Mouse (Mus musculus) ovary, postnatal 14 days (tissue): ENCODE measurements at regions not wholly inside any gene's neighbourhood (a gene's known extent, or its start where the extent isn't known, plus 50 kb on each side); places are given as distances from the start of the nearest gene placed in this dataset.

Source experiments
- DNase-seq: peaks from one replicate; pipeline ENCODE4 v3.0.0; 2022; ENCODE audit warnings: low spot score

DNA sequence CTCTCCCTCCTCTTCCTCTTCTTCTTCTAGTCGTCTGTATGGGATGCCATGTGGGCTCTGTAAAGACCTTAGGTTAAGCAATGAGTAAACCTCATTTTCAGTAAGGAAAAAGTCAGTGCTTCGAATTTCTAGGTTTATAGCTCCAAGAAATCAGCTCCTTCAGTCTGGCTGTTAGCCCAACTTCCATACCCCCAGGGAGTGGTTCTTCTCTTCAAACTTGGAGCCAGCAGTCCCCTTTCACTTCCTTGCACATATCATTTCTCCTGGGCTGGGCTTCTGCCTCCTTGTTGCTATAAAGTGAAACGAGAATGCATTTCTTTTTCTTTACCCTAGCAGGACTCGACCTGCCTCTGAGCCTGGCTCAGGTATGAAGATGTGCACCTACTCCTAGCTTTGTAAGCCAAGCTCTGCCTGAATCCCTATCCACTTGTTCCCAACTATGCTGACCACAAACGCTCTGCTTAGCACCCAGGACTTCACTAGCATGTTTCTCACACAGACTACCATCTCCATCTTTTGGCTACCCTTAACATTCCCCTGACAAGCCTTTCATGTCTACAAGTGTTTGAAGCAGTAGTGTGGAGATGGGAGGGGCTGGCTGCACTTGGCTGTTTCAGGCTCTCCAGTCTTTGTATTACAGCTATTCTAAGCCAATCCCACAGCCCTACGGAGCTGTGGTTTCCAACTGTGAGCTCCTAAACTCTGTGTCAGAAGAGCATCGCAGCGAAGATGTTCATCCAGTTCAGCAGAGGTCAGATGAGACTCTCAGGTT, 243.8 kb upstream of the Tprg start:
- no peak for DNase-seq

DNA sequence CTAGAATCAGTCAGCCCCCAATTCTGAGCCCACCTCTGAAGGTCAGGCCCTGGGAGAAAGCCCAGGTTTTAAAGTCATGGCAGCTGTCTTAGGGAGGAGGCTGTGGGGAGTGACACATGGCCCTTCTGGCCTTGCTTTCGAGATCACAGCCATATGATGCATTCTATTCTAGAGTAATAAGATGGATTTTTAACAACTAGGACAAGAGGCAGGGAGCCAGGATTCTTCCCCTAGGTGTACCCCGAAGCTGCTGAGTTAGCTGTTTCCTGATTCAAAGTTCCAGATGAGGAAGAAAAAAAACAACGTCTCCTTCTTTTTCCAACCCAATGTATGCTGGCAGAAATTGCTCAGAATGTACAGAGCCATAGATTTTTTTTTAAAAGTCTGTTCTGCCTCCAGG, 242.0 kb upstream of the Tprg start:
- DNase-seq, result no peak

DNA sequence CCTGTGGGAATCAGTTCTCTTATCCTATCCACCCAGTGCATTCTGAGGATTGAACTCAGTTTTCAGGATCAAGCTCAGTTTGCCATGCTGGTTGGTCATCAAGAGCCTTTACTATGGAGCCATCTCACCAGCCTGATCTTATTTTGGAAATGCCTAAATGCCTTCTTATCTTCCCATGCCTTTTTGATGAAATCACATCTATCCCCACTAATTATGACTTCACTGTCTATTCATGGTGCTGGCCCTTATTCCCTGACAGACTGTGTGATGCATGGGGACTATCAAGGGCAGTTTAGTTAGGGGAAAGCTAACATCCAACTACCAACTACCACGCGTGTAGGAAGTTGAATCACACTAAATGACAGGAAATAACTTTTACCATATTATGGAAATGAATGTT, 238.9 kb upstream of the Tprg start:
- no peak for DNase-seq

DNA sequence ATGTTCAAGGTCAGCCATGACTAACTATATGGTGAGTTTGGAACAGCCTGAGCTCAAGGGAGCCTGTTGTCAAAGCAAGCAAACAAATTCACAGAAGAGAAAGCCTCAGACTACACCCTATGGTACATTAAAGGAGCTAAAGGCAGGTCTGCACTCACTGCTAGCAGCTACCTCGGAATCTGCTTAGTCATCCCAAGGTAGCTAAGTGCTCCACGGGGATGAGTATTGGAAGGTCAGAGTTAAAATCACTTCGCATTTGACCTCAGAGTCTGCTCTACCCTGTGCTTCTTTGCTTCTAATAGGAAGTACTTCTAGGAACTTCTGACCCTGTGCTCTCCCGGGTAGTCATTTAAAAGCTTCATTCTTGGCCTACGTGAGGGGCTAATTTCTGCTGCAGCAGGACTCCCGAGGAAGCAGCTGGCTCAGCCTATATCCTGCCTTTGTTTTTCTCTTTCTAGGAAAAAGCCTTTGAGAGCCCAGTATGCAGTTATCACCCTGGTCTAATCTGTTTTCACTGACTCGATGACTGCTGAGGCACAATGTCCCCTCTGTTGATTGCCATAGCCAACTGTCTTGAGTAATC, 236.6 kb upstream of the Tprg start:
- DNase-seq, result no peak

DNA sequence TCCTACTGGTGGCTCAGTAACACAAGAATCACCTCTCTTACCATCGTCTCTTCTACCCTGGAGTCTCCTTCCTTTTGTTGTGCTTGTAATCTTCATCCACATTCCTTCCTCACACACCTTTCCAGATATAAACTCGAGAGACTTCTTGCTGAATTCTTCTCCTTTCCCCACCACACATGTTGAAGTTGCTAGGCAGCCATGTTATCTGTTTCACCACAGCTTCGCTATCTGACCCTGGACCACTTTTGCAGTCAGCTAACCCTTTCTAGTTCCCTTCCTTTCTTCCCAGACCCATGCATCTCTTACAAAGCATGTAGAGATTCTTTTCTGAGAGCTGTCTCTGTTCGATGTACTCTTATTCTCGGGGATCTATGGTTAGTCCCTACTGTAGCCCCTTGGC, 235.6 kb upstream of the Tprg start:
- DNase-seq, result no peak

DNA sequence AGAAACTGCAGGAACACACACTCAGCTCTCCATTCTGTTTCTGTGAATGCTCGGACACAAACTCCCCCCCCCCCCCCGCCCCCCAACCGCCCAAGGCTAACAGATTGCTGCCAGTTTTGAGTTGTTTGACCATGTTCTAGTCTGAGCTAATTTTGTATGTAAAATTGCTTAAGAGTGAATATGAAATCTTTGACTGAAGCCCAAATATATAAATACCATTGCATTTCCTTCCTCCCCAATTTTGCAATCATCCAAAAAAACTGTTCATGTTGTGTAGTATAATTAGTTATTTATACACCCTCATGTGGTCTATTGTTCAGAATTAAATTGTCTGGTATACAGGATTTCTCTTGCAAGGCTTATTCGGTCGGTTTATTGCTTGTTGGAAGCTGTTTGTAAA, 234.2 kb upstream of the Tprg start:
- DNase-seq, result no peak

DNA sequence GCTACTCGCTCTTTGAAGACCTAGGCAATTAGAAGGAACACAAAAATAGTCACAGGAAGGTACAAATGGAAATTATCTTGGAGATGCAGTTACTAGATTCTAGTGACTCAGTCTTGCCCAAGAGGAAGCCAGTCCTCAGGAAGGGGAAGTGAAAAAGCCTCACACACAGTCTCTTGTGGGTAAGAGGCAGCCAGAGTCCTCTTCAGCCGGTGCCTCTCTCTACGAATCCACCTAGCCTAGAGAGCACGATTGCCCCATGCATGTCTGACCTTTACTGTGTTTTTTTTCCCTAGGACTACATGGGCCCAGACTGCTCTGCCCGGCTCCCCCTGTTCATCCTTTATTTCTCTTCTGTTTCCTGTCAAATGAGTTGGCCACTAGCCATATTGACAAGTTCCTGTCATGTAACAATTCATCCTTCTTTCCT, 233.7 kb upstream of the Tprg start:
- no peak for DNase-seq

DNA sequence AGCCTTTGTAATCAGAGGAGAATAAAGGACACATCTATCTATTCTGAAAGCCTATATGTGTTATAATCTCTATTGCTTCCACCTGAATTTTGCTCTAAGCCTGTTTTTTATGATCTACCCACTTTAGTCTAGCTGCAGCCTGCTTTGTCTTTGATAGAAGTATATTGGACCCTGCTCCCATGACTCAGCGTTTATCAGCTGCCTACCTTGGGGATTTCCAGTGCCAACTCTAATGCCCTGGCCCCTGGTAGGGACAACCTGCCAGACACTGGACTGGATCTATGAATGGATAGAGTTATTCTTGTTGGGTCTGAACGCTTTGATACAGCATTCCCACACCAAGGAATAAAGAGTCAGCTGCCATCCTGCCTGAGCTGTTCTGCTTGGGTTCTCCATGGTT, 232.3 kb upstream of the Tprg start:
- no peak for DNase-seq

DNA sequence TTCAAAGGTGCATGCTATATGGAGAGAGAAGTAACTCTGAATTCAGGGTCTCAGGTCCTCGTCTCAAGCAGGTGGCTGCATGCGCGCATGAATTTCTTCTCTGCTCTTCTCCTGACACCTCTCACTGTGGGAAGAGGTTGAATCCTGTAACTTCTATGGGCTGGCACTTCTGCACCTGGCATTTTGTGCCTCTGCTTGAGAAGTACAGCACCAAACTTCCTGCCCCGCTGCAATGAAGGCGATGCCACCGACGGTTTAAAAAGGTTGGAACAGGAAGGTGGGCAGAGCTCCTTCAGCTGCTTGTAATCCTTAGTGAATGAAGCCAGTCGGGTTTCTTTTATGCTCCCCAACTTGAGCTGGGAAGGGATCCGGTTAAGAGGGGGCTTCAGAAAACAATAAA, 231.2 kb upstream of the Tprg start:
- DNase-seq, result no peak

DNA sequence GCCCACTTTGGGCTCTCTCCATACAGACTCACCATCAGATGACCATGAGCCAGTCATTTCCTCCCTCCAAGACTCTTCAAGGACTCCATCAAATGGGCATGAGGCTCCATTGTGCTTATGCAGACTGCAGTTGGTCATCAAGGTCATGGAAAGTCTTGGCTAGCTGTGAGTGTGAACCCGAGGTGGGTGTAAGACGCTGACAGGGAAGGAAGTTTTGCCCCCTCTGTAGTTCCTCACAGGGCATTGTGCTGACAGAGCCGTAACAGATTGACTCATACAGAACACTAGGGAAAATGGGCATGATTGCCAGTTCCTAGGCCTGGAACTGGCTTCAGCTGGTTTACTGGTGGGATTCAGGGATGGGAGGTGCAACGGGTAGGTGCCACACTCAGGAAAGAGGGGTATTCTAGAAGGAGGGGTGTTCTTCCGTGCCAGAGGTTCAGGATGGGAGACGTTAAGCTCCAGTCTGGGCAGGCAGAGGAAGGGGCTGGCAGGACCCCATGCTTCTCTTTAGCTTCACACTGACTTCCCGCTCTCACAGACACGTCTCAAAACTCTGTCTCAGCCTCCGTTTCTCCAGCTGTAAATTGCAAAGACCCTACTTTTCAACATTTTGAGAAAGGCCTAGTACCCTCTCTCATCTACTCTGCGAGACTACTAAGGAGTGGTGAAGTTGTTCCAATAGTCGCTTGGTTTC, 228.4 kb upstream of the Tprg start:
- no peak for DNase-seq

DNA sequence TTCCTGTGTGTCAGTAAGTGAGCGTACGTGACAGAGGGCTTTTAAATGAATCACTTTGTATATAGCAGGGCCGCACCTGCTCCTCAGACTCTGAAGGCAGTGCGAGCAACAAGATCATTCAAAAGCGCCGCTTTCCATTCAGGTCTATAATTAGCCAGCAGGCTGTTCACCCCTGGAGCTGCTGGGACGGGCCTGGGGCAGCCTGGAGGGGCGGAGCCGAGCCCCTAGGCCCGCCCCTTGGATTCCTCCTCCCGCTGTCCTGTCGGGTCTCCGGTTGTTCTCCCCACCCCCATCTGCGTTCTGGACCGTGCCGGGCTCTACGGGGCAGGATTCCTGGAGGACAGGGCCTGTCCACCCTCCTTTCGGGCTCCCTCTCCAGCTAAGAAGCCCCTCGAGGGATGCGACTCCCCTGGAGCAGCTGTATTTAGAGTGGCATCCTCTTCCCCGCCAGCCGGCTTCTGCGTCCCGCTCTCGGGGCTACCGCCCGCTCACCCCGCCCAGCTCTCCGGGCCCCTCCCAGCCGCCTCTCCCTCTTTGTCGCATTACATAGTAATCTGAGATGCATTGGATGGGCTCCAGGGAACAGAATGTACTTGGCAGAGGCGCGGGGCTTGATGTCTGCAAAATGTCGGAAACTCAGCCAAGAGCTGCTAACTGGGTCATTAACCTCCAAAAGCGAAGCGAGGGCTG, 227.7 kb upstream of the Tprg start:
- DNase-seq, result peak; percentile 98

DNA sequence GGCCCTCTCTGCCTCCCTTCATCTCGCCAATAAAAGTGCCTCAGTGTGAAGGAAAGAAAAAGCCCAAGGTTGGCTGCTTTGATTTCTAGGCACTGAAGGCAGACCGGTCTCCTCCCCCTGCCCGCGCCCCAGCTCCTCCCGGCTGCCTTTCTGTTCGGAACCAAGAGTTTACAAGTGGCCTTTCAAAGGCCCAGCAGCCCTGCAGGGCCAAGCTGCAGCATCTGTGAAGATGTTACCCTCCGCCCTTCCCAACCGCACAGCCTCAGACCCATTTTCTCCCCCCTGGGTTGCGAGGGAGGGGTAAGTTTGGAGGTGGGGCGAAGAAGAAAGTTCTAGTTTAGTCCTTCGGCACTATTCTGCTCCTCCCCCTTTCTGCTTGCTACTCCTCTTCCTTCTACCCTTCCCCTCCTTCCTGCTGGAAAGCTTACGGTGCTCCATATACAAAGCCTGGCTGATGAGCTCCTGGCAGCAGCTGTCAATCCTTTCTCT, 227.1 kb upstream of the Tprg start:
- no peak for DNase-seq

DNA sequence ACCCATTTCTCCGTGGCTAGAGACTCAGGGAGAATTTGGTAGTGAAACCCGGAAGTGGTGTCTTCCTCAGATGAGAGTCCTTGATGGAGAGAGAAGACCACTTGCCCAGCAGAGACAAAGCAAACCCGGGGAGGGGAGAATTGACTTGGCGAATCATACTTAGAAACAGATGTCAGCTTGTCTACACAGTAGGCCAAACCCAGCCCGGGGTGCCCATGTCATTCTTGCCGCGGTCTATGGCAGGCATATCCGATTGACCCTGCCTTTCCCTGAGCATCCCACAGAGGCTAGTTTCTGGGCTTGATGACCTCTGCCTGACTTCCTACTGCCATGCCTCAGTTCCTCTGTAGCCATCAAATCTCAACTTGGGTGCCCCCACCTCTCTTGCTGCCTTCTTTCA, 226.4 kb upstream of the Tprg start:
- no peak for DNase-seq

DNA sequence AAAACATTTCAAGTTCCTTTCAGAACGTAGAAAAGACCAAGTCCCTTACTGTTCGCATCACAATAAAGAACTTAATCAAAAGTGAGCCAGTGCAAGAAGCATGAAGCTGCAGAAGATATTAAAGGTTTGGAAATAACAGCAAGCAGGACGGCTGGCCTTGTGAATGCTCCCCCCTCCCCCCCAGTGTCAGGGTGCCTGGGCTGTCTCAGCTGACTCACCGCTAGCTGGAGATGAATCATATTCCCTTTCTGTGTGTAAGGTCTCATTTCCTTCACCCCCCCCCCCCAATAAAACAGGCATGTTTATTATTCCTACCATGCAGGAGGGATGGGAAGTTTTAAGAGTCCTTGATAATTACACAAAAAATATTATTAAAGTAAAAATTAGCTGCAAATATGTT, 225.0 kb upstream of the Tprg start:
- no peak for DNase-seq

DNA sequence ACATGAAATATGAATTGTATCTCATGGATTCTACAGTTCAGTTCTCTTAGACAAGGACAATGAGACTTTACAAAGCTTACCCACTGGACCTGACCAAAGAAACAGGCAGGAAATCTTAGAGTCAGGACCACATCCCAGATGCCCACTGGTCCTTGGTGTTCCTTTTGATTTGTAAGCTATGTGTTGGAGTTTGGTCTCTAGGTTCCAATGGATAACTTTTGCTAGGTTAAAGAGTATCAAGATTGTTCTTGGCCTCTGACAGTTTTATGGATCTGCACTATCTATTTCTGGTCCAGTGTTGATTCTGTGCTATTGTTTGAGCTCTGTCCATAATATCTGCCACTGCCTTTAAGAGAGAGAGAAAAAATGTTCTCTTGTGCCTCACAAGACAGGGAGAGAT, 222.6 kb upstream of the Tprg start:
- no peak for DNase-seq

DNA sequence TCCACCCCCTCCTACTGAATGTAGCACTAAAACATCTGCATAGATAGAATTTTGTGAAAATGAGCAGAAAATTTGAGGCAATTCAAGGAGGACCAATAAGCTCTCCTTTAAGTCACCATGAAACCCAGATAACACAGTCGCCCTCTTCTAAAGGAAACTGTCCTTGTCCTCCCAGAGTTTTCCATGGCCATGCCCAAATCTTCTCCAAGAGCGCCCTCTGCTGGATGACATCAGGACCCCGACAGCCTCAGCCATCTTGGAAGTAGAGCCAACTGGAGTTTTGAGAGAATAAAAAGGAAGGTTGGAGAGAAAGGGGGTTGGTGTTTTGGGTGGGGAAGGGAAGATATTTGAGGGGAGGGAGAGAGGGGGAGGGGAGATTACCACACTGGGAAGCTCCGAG, 222.1 kb upstream of the Tprg start:
- peak; percentile 91 for DNase-seq

DNA sequence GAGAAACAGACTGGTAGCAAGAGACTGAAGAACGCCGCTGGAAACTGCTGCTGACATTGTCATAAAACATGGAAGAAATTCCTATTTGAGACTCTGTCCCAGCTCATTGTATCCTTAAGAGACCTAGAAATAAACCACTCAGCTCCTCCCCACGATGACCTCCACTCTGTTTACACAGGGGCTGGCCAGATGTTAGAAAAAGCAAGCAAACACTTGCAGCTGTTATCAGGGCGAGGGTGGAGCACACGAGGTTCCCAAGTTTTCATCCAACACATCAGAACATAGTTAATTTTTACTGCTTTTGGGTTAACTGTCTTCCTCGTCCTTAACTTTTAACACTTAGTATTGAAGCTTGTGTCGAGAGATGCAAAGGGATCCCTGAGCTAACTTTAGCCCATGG, 219.8 kb upstream of the Tprg start:
- no peak for DNase-seq

DNA sequence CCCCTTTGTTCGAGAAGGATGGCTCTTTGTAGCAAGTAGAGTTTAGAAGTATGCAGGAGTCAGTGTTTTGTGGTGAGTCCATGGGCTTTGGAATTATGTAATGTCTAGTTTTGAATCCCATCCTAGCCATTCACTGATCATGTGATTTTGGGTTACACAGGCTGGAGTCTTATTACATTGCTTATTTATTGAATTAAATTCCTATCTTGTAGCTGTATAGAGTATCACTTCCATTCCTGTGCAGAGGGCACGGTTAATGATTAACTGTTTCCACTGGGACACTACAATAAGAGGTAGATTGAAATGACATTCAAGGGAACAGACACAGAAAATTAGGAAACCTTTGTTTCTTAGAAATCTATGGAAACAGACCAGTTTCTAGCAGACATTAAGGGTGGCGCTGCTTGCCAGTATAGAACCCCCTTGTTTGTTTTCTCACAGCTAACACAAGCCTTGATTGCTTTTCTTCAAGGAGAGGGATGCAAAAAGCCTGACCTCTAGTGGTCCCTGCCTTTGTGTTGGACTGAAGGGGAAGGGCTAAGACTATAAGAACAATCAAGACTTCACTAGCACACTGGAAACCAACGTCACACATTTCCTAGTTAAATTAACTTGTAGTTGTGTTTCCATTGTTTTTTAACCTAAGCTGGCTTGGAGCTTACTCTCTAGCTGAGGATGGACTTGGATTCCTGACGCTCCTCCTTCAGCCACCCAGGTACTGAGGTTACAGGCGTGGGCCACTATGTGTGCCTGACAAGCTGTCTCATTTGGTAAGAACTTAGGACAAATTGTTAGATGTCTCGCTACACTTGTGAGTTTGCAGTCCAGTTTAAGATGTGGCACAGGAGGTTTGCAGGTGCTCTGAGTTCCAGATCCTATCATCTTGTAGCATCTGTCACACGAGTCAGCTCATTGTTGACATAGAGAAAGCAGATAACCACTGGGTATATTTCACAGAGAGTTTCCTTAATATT, 219.1 kb upstream of the Tprg start:
- DNase-seq, result no peak

DNA sequence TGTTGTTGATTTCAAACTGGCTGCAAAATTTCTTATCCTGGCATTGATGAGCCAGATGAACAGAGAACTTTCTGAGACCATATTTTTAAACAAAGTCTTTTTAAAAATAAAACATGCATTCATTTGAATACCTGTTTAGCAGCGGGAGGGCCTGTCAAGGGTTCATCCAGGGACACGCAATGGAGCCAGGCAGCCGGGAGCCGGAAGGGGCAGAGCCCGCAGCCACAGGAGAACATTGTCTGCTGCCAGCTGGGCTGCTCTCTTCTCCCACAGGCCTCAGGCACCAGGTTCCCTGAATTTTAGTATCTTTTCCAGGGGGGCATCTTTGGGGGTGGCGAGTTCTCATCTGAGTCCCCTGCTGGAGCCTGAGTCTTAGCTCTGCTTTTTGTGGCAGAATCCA, 205.8 kb upstream of the Tprg start:
- DNase-seq, result no peak

DNA sequence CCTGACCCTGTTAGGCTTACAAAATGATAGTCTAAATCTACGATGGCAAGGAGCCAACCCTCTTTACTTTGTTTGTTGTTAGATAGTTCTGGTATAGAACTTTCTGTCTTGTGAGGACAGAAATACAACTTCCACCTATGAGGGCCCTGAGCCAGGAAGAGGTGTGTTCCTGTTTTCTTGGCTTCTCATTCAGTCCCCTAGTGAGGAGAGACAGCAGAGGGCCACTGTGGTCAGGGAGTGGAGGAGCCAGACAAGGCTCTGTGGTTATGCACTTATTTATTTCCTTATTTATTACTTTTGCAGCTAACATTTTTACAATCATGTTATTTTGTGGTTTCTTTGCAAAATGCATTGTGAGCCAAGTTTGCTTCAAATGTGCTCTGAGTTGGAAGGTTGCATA, 202.9 kb upstream of the Tprg start:
- no peak for DNase-seq
